Mouse (Mus musculus) hindbrain, postnatal 0 days (tissue): ENCODE results near the gene Pdhb. TPM values are rescaled to one million over a fixed set of nuclear protein-coding genes. Genes with fewer than 3 reads are reported as not detected.

Source experiments
- ATAC-seq: fragments of 200-750 bp; cut with Nextera tagmentation; 2 replicates; pipeline ENCODE4 v1.8.0; 2017; ENCODE audit warnings: mild to moderate bottlenecking, moderate TSS enrichment, moderate library complexity
- DNase-seq: peaks from one replicate; pipeline ENCODE4 v3.0.0-alpha.2; 2015; ENCODE audit warnings: low spot score
- H3K27ac ChIP-seq: fragments of 300-500 bp; sonication (generic); 2 replicates; pipeline ENCODE4 v1.5.1; 2014; ENCODE audit warnings: mild to moderate bottlenecking
- H3K27me3 ChIP-seq: fragments of 300-500 bp; sonication (generic); 2 replicates; pipeline ENCODE4 v1.6.1; 2014; ENCODE audit warnings: low read length, mixed read lengths; ENCODE audit not compliant: insufficient read depth
- H3K36me3 ChIP-seq: fragments of 300-500 bp; sonication (generic); 2 replicates; pipeline ENCODE4 v1.6.1; 2014; ENCODE audit warnings: low read length, mixed read lengths; ENCODE audit not compliant: insufficient read depth
- H3K4me1 ChIP-seq: fragments of 300-500 bp; sonication (generic); 2 replicates; pipeline ENCODE4 v1.6.1; 2014; ENCODE audit warnings: antibody characterized with exemption, low read length, mixed read lengths; ENCODE audit not compliant: insufficient read depth
- H3K4me2 ChIP-seq: fragments of 300-500 bp; sonication (generic); 2 replicates; pipeline ENCODE4 v1.6.1; 2014; ENCODE audit warnings: low read depth, mild to moderate bottlenecking, low read length, moderate library complexity, mixed read lengths
- H3K4me3 ChIP-seq: fragments of 300-500 bp; sonication (generic); 2 replicates; pipeline ENCODE4 v1.5.1; 2014; ENCODE audit warnings: low read length
- H3K9ac ChIP-seq: fragments of 300-500 bp; sonication (generic); replicated peaks from 2 replicates; pipeline ENCODE4 v1.6.1; 2014; ENCODE audit warnings: mild to moderate bottlenecking, low read length, moderate library complexity, mixed read lengths
- H3K9me3 ChIP-seq: fragments of 300-500 bp; sonication (generic); 2 replicates; pipeline ENCODE4 v1.6.1; 2016; ENCODE audit warnings: low read length, mixed read lengths
- CTCF ChIP-seq: IDR thresholded peaks from 2 replicates; pipeline ENCODE4 v1.5.1; 2016; ENCODE audit warnings: antibody characterized with exemption, control low read depth, low read depth
- WGBS: fragments of 180-500 bp; shearing (Covaris S2); extraction: QIAGEN DNeasy Blood & Tissue Kit; methylation state at CpG from one replicate; pipeline ENCODE4 v1.1.7; 2014; 5-methylcytosine and 5-hydroxymethylcytosine counted together
- polyA plus RNA-seq: library from polyadenylated mRNA; unstranded; fragments of >200 nt; fragmentation: Nextera tagmentation; extraction: Ambion mirVana; gene quantifications from 2 replicates; pipeline ENCODE4 v1.2.1, GENCODE M21; 2015
- total RNA-seq: library from RNA; depleted of rRNA; stranded (reverse); fragments of >200 nt; gene quantifications from 2 replicates; pipeline ENCODE4 v1.2.3, GENCODE M21; 2014

Pdhb gene
- total and polyA plus RNA-seq, 2 experiments from 2014 or later = 135 to 292 TPM

DNA sequence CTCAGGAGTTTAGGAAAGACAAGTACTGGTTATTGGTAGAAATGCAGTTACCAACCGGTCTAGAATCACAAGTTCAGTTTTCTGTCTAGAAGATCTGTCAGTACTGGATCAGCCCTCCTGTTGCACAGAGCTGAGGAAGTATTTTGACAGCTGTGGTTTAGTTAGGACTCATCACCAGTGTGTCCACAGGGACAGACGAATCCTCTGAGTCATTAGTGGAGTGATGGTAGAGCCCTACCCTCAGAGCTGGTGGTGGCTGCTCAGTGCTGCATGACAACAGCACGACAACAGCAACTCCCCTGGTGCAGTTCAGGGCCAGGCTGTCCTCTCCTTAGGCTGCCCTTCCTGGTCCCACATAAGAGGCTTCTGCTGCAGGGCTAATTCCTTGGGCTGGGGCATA lies 18.8 kb downstream of the Pdhb start:
- WGBS = 80% methylated on average over 3 of the region's 3 CpGs
- ATAC-seq (no peak), DNase-seq (no peak)
- Histone ChIP-seq H3K27me3 (no peaks in the 10 kb centered on the region), H3K4me2 (no peak overlapping the region), H3K9ac (no peak overlapping the region), H3K27ac (no peak overlapping the region), H3K4me1 (no peaks in the 10 kb centered on the region), H3K9me3 (no peaks in the 10 kb centered on the region), H3K36me3 (peaks cover 38% of the 10 kb centered on the region; the same call in 1 of the 2 replicates), H3K4me3 (no peak overlapping the region)
- no peak for TF ChIP-seq CTCF

DNA sequence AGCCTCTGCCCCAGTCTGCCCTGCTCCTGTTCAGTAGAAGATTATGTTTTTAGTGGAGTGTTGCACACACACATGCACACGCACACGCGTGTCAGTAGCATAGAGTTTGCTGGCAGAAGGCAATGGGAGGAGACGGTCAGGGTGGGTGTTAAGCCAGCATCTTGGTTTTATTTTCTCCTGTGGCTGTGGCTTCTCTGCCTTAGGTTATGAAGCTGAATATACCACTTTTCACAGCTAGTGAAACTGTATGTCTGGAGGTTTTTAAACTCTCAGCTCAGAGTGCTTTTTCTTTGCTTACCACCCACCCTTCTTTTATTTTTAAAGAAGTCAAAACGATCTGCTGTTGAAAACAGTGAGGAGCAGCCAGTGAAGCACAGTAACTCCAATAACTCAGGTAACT lies 21.1 kb downstream of the Pdhb start:
- H3K9ac ChIP-seq = no peak overlapping the region
- TF ChIP-seq CTCF = no peak
- 97% methylated on average over 5 of the region's 5 CpGs for WGBS
- no peak overlapping the region for H3K27ac ChIP-seq
- H3K27me3 ChIP-seq = no peaks in the 10 kb centered on the region
- no peak overlapping the region for H3K4me3 ChIP-seq
- ATAC-seq (no peak), DNase-seq (no peak)
- H3K9me3 ChIP-seq = no peaks in the 10 kb centered on the region
- H3K4me2 ChIP-seq = no peak overlapping the region
- peaks cover 36% of the 10 kb centered on the region; the same call in 1 of the 2 replicates for H3K36me3 ChIP-seq
- H3K4me1 ChIP-seq = no peaks in the 10 kb centered on the region

DNA sequence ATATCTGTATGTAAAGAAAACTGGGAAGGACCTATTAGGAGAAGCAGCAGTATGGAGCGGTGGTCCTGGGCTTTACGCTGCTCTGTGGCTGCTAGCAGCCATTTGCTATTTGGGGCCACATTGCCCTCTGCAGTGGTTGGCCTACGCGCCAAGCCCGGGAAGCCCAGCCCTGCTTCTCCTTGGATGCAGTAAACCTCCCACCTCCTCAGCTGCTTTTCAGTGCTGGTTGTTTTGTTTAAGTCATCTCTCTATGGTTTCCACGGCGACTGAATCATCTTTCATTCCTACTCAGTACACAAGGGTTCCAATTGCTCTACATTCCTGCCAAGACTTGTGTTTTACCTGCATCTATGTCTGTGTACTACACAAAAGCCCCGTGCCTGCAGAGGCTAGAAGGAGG lies 24.0 kb downstream of the Pdhb start:
- Histone ChIP-seq H3K36me3 (peaks cover 46% of the 10 kb centered on the region), H3K27me3 (no peaks in the 10 kb centered on the region), H3K9ac (no peak overlapping the region), H3K4me1 (no peaks in the 10 kb centered on the region), H3K4me3 (no peak overlapping the region), H3K4me2 (no peak overlapping the region), H3K27ac (no peak overlapping the region), H3K9me3 (no peaks in the 10 kb centered on the region)
- no peak for TF ChIP-seq CTCF
- 73% methylated on average over 8 of the region's 8 CpGs for WGBS
- ATAC-seq = no peak
- DNase-seq = no peak

DNA sequence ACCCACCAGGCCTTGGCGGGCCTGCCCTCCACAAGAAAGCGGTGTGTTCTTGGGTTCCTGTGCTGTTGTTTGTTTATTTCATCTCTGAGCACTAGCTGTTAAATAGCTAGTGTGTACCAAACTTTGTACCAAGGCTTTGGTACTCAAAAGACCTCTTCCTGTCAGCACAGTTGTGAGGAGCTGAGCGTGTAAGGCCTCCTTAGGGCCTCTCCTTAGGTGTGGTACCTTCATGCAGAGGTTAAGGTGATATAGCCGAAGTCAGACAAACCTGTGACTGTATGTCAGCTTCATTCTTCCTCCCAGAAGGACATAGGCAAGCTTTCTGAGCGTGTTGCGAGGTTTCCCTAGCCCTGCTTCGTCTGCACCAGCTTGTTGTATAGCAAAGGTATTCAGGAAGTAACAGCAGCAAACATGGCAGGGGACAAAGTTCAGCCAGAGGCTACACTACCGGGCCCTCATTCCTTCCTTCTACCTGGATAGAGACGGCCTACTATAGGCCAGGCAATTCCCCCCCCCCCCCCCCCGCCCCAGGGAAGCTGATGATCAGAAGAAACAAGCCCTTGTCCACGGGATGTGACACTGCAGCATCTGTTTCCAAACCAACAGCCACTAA lies 26.1 kb downstream of the Pdhb start:
- Histone ChIP-seq H3K4me2 (no peak overlapping the region), H3K9me3 (no peaks in the 10 kb centered on the region), H3K4me3 (no peak overlapping the region), H3K27ac (no peak overlapping the region), H3K4me1 (no peaks in the 10 kb centered on the region), H3K9ac (no peak overlapping the region), H3K27me3 (no peaks in the 10 kb centered on the region), H3K36me3 (peaks cover 44% of the 10 kb centered on the region)
- TF ChIP-seq CTCF = no peak
- DNase-seq (no peak), ATAC-seq (no peak)
- 91% methylated on average over 10 of the region's 11 CpGs for WGBS

DNA sequence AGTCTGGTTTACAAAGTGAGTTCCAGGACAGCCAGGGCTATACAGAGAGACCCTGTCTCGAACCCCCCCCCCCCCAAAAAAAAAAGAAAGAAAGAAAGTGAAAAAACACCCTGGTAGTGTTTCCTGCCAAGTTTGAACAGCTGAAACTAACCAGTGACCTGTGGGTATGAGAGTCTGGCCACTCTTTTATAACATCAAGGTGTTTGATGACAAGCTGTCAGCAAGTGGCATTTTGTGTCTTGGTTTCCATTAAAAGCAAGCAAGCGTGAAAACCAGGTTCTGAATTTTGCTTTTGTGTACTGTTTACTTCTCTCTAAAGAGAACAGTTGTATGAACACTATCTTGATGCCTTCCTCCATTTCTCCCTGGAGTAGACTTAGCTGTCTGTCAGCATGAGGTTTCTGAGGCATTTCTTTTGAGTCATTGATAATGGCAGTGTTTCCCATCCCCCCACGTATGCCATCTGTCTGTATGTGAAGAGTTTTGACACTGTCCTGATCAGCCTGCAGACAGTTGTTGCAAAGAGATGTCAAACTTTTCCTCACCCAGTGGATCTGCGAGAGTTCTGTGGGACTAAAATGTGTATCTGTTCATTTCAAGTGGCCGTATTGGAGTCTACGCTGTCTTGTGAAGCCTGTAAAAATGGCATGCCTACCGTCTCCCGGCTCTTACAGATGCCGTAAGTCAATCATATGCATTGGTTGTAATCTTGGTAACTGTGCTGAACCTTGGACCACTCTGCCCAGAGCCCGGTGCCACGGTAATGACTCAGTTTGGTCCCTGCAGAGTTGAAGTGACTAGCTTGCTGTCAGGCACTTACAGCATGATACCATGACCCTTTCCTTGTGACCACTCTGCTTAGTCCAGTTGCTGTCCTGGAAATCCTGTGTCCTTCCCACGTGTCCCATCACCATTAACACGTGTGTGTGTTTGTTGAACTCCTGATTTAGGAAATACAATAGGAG lies 26.9 kb downstream of the Pdhb start:
- no peak for ATAC-seq
- WGBS = 90% methylated on average over 13 of the region's 13 CpGs
- no peak for DNase-seq
- peaks cover 42% of the 10 kb centered on the region for H3K36me3 ChIP-seq
- H3K9ac ChIP-seq = no peak overlapping the region
- no peaks in the 10 kb centered on the region for H3K4me1 ChIP-seq
- H3K9me3 ChIP-seq = no peaks in the 10 kb centered on the region
- TF ChIP-seq CTCF = no peak
- no peak overlapping the region for H3K27ac ChIP-seq
- no peak overlapping the region for H3K4me3 ChIP-seq
- H3K27me3 ChIP-seq = no peaks in the 10 kb centered on the region
- H3K4me2 ChIP-seq = no peak overlapping the region

DNA sequence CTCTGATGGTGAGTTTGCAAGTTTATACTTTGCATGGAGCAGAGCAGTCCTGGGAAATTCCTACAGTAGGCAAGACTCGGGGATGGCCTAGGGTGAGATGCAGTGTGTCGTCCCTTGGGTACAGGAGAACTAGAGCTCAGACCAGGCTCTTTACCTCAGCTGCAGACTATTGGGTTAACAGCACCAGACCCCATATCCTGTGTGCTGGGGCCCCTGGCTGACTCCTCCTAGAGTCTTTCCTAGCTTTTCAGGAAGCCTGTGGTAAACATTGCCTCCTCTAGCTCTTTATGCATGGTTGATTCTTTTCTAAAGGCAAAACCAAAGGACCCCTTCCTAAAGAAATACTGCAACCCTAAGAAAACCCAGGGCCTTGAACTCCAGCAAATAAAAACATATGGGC lies 31.7 kb downstream of the Pdhb start:
- peaks cover 51% of the 10 kb centered on the region for H3K36me3 ChIP-seq
- H3K27me3 ChIP-seq = no peaks in the 10 kb centered on the region
- 65% methylated on average over 2 of the region's 2 CpGs for WGBS
- no peaks in the 10 kb centered on the region for H3K9me3 ChIP-seq
- H3K9ac ChIP-seq = no peak overlapping the region
- H3K4me2 ChIP-seq = no peak overlapping the region
- no peak for ATAC-seq
- DNase-seq = no peak
- H3K4me1 ChIP-seq = no peaks in the 10 kb centered on the region
- TF ChIP-seq CTCF = no peak
- no peak overlapping the region for H3K4me3 ChIP-seq
- H3K27ac ChIP-seq = no peak overlapping the region
